Mouse (Mus musculus) CD4-positive, CD25-positive, alpha-beta regulatory T cell, adult 9 weeks (primary cell): Measurements from ENCODE around the gene Olfr1370. TPM values are rescaled to one million over a fixed set of nuclear protein-coding genes. Genes with fewer than 3 reads are reported as not detected.

ENCODE experiments used
- polyA plus RNA-seq: library from polyadenylated mRNA; unstranded; fragments of 100-300 nt; shearing (Covaris generic); gene quantifications from one replicate; pipeline ENCODE4 v1.2.1, GENCODE M21; 2017

The Olfr1370 gene
- not detected for polyA plus RNA-seq

DNA sequence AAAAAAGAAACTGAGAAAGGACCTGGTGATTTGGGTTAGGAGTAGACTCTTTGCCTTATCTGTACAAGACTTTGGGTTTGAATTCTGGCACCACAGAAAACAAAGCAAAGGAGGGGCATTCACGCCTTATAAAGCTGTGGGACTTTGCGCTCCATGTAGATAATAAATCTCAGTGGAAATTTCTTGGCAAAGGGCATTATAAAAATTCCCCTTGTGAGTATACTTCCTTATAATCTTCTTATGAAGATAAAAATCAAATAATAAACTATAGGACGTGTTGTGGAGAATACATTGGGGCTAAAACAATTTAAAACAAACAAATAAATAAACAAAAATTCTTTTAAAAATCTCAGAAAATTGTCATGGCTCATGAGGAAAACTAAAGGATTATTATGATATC lies at the start of gene Olfr1370:
Gene Olfr1370, minus strand, starts transcription at position 101 of the 400 bp plus-strand sequence.

DNA sequence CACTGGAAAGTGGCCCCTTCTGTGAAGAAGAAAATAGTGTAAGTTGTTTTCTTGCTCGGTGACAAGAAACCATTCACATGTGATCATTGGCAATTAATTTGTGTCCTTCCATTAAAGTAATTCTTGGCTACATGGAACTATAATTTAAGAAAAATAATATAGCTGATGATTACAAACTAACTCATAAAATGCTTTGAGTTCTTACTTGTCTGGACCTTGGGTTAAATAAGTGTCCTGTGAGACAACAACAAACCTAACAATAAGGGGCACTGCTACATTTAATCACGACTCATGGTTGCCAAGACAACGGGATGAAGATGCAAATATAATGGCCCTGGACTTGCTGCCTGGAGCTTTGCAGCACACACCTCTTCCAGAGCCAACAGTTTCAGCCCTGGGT lies 36.4 kb upstream of the Olfr1370 start, which contains the start of gene Olfr1369-ps1:
Gene Olfr1369-ps1, plus strand, starts transcription at position 301 of the 400 bp plus-strand sequence.

Other genes starting within 250 kb of the Olfr1370 start
- gene Olfr1369-ps1, start 36.5 kb upstream of the Olfr1370 start, polyA plus RNA-seq, result 0.07 TPM
- not detected for gene Olfr263, start 54.7 kb upstream of the Olfr1370 start, polyA plus RNA-seq
- not detected for gene Olfr1368, start 70.9 kb upstream of the Olfr1370 start, polyA plus RNA-seq
- gene Trim27, start 104.5 kb upstream of the Olfr1370 start, polyA plus RNA-seq, result 18.2 TPM
- gene Gpx5, start 217.8 kb upstream of the Olfr1370 start, polyA plus RNA-seq, result not detected
- not detected for gene Gpx6, start 237.2 kb upstream of the Olfr1370 start, polyA plus RNA-seq